Mouse (Mus musculus) forebrain, embryonic 10.5 days (tissue): ENCODE measurements around the gene Neurl1b. TPM values are rescaled to one million over a fixed set of nuclear protein-coding genes. Genes with fewer than 3 reads are reported as not detected.

Experiments used
- DNase-seq: peaks from one replicate; pipeline ENCODE4 v3.0.0-alpha.2; 2017; ENCODE audit warnings: low spot score; ENCODE audit errors: extremely low spot score
- H3K27ac ChIP-seq: fragments of 300-500 bp; sonication (generic); 2 replicates; pipeline ENCODE4 v1.5.1; 2016; ENCODE audit warnings: mild to moderate bottlenecking
- H3K27me3 ChIP-seq: fragments of 300-500 bp; sonication (generic); 2 replicates; pipeline ENCODE4 v1.6.1; 2016; ENCODE audit warnings: mild to moderate bottlenecking; ENCODE audit not compliant: poor library complexity, severe bottlenecking
- H3K36me3 ChIP-seq: fragments of 300-500 bp; sonication (generic); replicated peaks from 2 replicates; pipeline ENCODE4 v1.6.1; 2016; ENCODE audit warnings: mild to moderate bottlenecking, moderate library complexity
- H3K4me1 ChIP-seq: fragments of 300-500 bp; sonication (generic); 2 replicates; pipeline ENCODE4 v1.6.1; 2016
- H3K4me3 ChIP-seq: fragments of 300-500 bp; sonication (generic); 2 replicates; pipeline ENCODE4 v1.5.1; 2016; ENCODE audit warnings: mild to moderate bottlenecking, moderate library complexity
- H3K9me3 ChIP-seq: fragments of 300-500 bp; sonication (generic); 2 replicates; pipeline ENCODE4 v1.6.1; 2016; ENCODE audit warnings: mild to moderate bottlenecking, moderate library complexity
- WGBS: fragments of 180-500 bp; shearing (Covaris S2); methylation state at CpG from one replicate; pipeline ENCODE4 v1.1.7; 2016; 5-methylcytosine and 5-hydroxymethylcytosine counted together
- polyA plus RNA-seq: library from polyadenylated mRNA; unstranded; fragments of >200 nt; fragmentation: Nextera tagmentation; extraction: Ambion mirVana; gene quantifications from 2 replicates; pipeline ENCODE4 v1.2.1, GENCODE M21; 2016

Gene Neurl1b
- polyA plus RNA-seq, 1 experiment from 2014 or later, result 0.10 TPM

DNA sequence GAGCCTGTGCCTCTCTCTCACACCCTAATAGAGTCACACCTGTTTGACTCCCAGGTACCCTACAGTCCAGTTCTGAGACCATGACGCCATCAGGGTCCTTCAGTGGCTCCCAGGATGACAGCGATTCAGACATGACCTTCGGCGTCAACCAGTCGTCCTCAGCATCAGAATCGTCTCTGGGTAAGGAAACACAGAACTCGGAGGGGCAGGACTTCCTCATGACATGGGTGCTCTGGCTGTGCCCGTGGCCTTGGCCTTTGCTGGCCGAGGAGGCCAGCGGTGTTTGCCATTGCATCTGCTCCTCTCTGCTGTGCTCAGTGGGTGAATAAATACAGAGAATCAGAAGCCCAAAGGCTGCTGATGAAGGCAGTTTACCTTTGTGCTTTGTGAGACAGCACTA, 26.4 kb downstream of the Neurl1b start:
- DNase-seq, result no peak
- Histone ChIP-seq H3K27me3 (peaks cover 69% of the 10 kb centered on the region), H3K4me1 (peaks cover 7% of the 10 kb centered on the region), H3K4me3 (no peak overlapping the region), H3K9me3 (no peaks in the 10 kb centered on the region), H3K27ac (no peak overlapping the region), H3K36me3 (no peaks in the 10 kb centered on the region)
- 91% methylated on average over 10 of the region's 10 CpGs for WGBS

- Histone ChIP-seq H3K4me1 (peaks cover 7% of the 10 kb centered on the region), H3K27me3 (peaks cover 57% of the 10 kb centered on the region), H3K27ac (no peak overlapping the region), H3K4me3 (no peak overlapping the region), H3K36me3 (no peaks in the 10 kb centered on the region), H3K9me3 (no peaks in the 10 kb centered on the region)
- no peak for DNase-seq
- WGBS, result 87% methylated on average over 6 of the region's 6 CpGs
These were observed 27.6 kb downstream of the Neurl1b start for GRCm38 (mm10) chr17:26442197-26442596.

DNA sequence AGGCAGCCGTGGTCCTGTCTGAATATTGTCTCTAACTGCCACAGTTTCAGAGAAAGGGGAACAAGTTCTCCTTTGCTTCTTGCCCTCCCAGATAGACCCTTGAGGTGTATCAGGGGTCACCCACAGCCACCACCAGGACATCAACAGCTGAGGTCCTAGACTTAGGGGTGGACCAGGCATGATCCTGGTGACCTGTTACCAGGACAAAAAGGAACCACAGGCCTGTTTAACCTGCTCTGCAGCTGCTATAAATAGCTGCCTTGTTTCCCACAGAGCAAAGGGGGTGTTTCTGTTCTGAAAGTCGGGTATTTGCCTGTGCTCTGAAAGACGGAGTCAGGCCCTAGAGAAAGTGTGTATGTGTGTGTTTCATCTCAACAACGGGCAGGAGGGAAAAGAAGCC, 29.2 kb downstream of the Neurl1b start:
- Histone ChIP-seq H3K4me3 (no peak overlapping the region), H3K36me3 (no peaks in the 10 kb centered on the region), H3K4me1 (peaks cover 4% of the 10 kb centered on the region), H3K27me3 (peaks cover 40% of the 10 kb centered on the region), H3K9me3 (no peaks in the 10 kb centered on the region), H3K27ac (no peak overlapping the region)
- 77% methylated on average over 4 of the region's 4 CpGs for WGBS
- no peak for DNase-seq

GRCm38 (mm10) chr17:26449472-26449871, 34.8 kb downstream of the Neurl1b start:
- 79% methylated on average over 3 of the region's 3 CpGs for WGBS
- Histone ChIP-seq H3K36me3 (no peaks in the 10 kb centered on the region), H3K27ac (no peak overlapping the region)

GRCm38 (mm10) chr17:26451651-26452295, 37.1 kb downstream of the Neurl1b start:
- peaks cover 7% of the 10 kb centered on the region; the same call in 1 of the 2 replicates for H3K27me3 ChIP-seq
- DNase-seq, result peak; percentile 31
- H3K4me3 ChIP-seq, result no peak overlapping the region
- WGBS, result 35% methylated on average over 8 of the region's 8 CpGs
- H3K36me3 ChIP-seq, result no peaks in the 10 kb centered on the region
- H3K9me3 ChIP-seq, result no peaks in the 10 kb centered on the region
- no peak overlapping the region for H3K27ac ChIP-seq
- peaks cover 8% of the 10 kb centered on the region for H3K4me1 ChIP-seq

More at GRCm38 (mm10) chr17:26449472-26449871, 34.8 kb downstream of the Neurl1b start:
- Histone ChIP-seq H3K9me3 (no peaks in the 10 kb centered on the region), H3K4me3 (no peak overlapping the region), H3K4me1 (peaks cover 8% of the 10 kb centered on the region), H3K27me3 (peaks cover 7% of the 10 kb centered on the region; the same call in 1 of the 2 replicates)
- DNase-seq, result no peak

DNA sequence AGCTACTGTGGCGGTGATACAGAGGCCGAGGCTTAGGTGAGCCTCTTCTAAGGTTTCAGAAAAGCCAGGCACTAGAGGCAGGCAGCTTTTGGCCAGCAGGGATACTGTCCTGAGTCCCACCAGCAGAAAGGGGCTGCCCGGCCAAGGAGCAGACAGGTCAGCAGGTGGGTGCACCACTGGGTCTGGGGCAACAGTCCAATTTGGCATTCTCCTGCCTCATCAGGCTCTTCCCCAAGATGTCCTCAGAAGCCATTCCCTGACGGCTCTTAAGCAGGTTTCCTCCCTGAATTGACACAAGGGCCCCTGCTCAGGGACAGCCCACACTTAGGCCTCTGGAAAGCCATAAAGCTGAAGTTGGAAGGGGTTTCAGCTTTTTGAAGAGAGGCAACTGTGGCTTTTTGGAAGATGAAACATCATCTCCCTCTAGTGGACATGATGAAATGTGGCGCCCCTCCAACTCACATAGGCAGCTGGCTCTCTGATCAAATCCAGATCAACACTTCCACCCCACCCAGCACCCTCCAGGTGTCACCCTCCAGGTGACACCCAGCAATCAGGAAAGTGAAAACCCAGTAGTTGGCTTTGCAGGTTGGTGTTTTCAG, 37.8 kb downstream of the Neurl1b start:
- Histone ChIP-seq H3K27ac (no peak overlapping the region), H3K27me3 (peaks cover 7% of the 10 kb centered on the region; the same call in 1 of the 2 replicates), H3K9me3 (no peaks in the 10 kb centered on the region), H3K4me1 (peaks cover 11% of the 10 kb centered on the region), H3K36me3 (no peaks in the 10 kb centered on the region), H3K4me3 (no peak overlapping the region)
- 69% methylated on average over 5 of the region's 5 CpGs for WGBS
- DNase-seq, result peak; percentile 40

- Histone ChIP-seq H3K4me1 (peaks cover 4% of the 10 kb centered on the region; the same call in 1 of the 2 replicates), H3K4me3 (no peak overlapping the region), H3K27me3 (0 out of 2 replicates have a peak, but pooled peaks cover under 1% of the 10 kb centered on the region), H3K27ac (no peak overlapping the region), H3K9me3 (no peaks in the 10 kb centered on the region), H3K36me3 (no peaks in the 10 kb centered on the region)
- no peak for DNase-seq
These were observed 42.9 kb downstream of the Neurl1b start for GRCm38 (mm10) chr17:26457506-26457905.

- Histone ChIP-seq H3K27me3 (no peaks in the 10 kb centered on the region), H3K27ac (no peak overlapping the region), H3K4me1 (peaks cover 8% of the 10 kb centered on the region; the same call in 1 of the 2 replicates), H3K36me3 (no peaks in the 10 kb centered on the region), H3K9me3 (no peaks in the 10 kb centered on the region), H3K4me3 (no peak overlapping the region)
- DNase-seq, result no peak
- WGBS, result 77% methylated on average over 7 of the region's 7 CpGs
These were observed 43.4 kb downstream of the Neurl1b start for GRCm38 (mm10) chr17:26458049-26458448.

GRCm38 (mm10) chr17:26462634-26463170, 48.1 kb downstream of the Neurl1b start:
- Histone ChIP-seq H3K27me3 (peaks cover 7% of the 10 kb centered on the region), H3K4me1 (peaks cover 9% of the 10 kb centered on the region), H3K36me3 (no peaks in the 10 kb centered on the region), H3K27ac (no peak overlapping the region), H3K9me3 (no peaks in the 10 kb centered on the region), H3K4me3 (no peak overlapping the region)
- DNase-seq, result peak; percentile 78
- 37% methylated on average over 12 of the region's 12 CpGs for WGBS

DNA sequence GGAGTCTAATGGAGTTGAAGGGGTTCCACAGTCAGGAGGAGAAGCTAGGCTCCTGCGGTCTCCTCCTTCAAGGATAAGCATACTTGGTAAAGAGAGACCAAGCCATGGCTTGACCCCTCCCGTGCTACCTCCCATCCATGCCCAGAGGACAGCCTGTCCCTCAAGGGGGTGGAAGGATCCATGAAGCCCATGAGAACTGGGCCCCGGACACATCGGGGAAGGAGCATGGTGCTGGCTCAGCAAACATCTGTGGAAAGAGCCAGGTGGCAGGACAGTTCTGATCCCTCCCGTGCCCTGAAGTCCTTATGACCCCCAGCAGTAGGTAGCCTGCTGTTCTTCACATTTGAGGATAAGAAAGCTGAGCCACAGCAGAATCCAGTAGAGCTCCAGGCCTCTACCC, 48.8 kb downstream of the Neurl1b start:
- WGBS, result 91% methylated on average over 5 of the region's 5 CpGs
- Histone ChIP-seq H3K9me3 (no peaks in the 10 kb centered on the region), H3K4me3 (no peak overlapping the region), H3K27ac (no peak overlapping the region), H3K4me1 (peaks cover 9% of the 10 kb centered on the region), H3K27me3 (peaks cover 7% of the 10 kb centered on the region), H3K36me3 (no peaks in the 10 kb centered on the region)
- DNase-seq, result no peak

GRCm38 (mm10) chr17:26463984-26464383, 49.4 kb downstream of the Neurl1b start:
- no peaks in the 10 kb centered on the region for H3K9me3 ChIP-seq
- DNase-seq, result no peak
- no peak overlapping the region for H3K4me3 ChIP-seq
- no peak overlapping the region for H3K27ac ChIP-seq
- WGBS, result 56% methylated on average over 4 of the region's 4 CpGs
- H3K36me3 ChIP-seq, result no peaks in the 10 kb centered on the region
- H3K27me3 ChIP-seq, result peaks cover 7% of the 10 kb centered on the region
- H3K4me1 ChIP-seq, result peaks cover 9% of the 10 kb centered on the region

DNA sequence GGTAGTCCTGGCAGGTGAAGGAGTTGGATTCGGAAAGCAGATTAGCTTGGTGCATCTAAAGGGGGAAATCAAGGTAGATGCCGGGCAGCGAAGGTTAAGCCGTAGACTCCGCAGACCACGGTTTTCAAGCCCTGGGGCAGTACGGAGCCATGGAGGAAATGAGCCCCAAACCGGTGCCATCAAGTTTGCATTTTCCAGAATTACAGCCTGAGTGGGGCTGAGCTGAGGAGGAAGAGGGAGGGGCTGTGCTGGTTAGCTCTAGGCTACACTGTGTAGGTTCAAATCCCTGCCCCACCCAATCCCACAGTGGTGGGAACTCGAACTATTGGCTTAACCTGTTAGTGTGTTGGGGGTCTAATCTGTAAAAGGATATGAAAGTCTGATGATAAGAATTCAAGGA, 49.9 kb downstream of the Neurl1b start:
- DNase-seq, result no peak
- H3K9me3 ChIP-seq, result no peaks in the 10 kb centered on the region
- no peaks in the 10 kb centered on the region for H3K36me3 ChIP-seq
- H3K4me1 ChIP-seq, result peaks cover 9% of the 10 kb centered on the region
- H3K4me3 ChIP-seq, result no peak overlapping the region
- H3K27ac ChIP-seq, result 0 out of 2 replicates have a peak overlapping the region, but pooled peaks have one; percentile 35
- peaks cover 7% of the 10 kb centered on the region for H3K27me3 ChIP-seq
- WGBS, result 84% methylated on average over 9 of the region's 9 CpGs

DNA sequence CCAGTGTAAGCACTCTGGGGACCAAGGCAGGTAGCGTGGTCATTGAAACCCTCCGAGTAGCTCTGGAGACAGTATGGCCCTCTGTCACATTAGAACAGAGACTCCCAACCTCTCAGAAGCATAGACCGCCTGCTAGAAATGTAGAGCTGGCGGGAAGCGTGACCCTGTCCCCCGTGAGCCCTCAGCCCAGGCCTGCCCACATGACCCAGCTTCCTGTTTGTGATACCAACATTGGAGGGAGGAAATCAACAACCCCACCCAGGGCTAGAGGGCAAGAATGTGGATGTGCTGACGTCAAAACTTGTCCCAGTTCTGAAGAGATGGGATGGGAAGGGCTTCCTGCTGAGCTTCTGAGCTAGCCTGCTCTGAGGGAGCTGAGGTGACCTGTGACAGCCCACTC, 50.3 kb downstream of the Neurl1b start:
- 73% methylated on average over 7 of the region's 7 CpGs for WGBS
- no peak for DNase-seq
- no peaks in the 10 kb centered on the region for H3K36me3 ChIP-seq

More for the DNA sequence above, 50.3 kb downstream of the Neurl1b start:
- Histone ChIP-seq H3K27ac (peak overlapping the region; percentile 48; the same call in 1 of the 2 replicates), H3K9me3 (no peaks in the 10 kb centered on the region), H3K4me1 (peaks cover 9% of the 10 kb centered on the region), H3K4me3 (no peak overlapping the region), H3K27me3 (peaks cover 7% of the 10 kb centered on the region)
